Mouse (Mus musculus) olfactory bulb, adult 2 months (tissue): ENCODE data around the gene Hcn3. TPM values are rescaled to one million over a fixed set of nuclear protein-coding genes. Genes with fewer than 3 reads are reported as not detected.

ENCODE experiments used
- H3K27ac ChIP-seq: fragments of 200-500 bp; 2 replicates; pipeline ENCODE4 v1.5.1; 2012; ENCODE audit warnings: low read depth, low read length; ENCODE audit not compliant: insufficient read depth
- H3K4me1 ChIP-seq: fragments of 200-500 bp; 2 replicates; pipeline ENCODE4 v1.6.1; 2012; ENCODE audit warnings: low read length; ENCODE audit not compliant: control insufficient read depth, insufficient read depth
- H3K4me3 ChIP-seq: fragments of 200-500 bp; 2 replicates; pipeline ENCODE4 v1.5.1; 2012; ENCODE audit warnings: mild to moderate bottlenecking, low read depth, low read length, moderate library complexity; ENCODE audit not compliant: insufficient read depth
- CTCF ChIP-seq: fragments of 200-500 bp; IDR thresholded peaks from 2 replicates; pipeline ENCODE4 v1.5.1; 2012; ENCODE audit warnings: low read depth, mild to moderate bottlenecking, low read length, moderate library complexity; ENCODE audit not compliant: insufficient read depth
- POLR2A ChIP-seq: fragments of 200-500 bp; IDR thresholded peaks from 2 replicates; pipeline ENCODE4 v1.6.1; 2012; ENCODE audit warnings: mild to moderate bottlenecking, low read depth, low read length, moderate library complexity; ENCODE audit not compliant: insufficient read depth
- WGBS: fragments of 180-500 bp; shearing (Covaris S2); methylation state at CpG from one replicate; pipeline ENCODE4 v1.1.7; 2018; 5-methylcytosine and 5-hydroxymethylcytosine counted together
- polyA plus RNA-seq: library from polyadenylated mRNA; stranded (reverse); fragments of >200 nt; gene quantifications from 2 replicates; pipeline ENCODE4 v1.2.4, GENCODE M21; 2012; ENCODE audit warnings: low replicate concordance; ENCODE audit not compliant: missing spikeins, insufficient read depth, insufficient read length

Gene Hcn3
- polyA plus RNA-seq, 1 experiment, result not detected

DNA sequence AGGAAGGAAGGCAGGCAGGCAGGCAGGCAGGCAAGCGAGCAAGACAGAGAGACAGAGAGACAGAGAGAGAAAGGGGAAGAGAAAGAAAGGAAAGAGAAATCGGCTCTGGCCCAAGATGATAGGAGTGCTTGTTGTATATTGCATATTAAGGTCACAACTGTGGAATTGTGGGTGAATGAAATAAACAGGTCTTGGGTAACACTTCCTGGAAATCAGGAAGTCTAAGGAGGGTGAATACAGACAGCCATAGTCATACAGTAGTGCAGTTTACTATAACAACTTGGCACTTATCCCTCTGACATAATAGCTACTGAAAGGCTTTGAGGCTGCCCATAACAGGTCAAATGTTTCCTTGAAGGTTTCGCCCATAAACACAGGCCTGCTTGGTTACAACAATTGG lies 39.8 kb upstream of the Hcn3 start:
- Histone ChIP-seq H3K4me3 (no peak overlapping the region), H3K27ac (no peak overlapping the region), H3K4me1 (peaks cover 6% of the 10 kb centered on the region; the same call in 1 of the 2 replicates)
- 75% methylated on average over 3 of the region's 3 CpGs for WGBS
- TF ChIP-seq POLR2A (no peak), CTCF (no peak)

DNA sequence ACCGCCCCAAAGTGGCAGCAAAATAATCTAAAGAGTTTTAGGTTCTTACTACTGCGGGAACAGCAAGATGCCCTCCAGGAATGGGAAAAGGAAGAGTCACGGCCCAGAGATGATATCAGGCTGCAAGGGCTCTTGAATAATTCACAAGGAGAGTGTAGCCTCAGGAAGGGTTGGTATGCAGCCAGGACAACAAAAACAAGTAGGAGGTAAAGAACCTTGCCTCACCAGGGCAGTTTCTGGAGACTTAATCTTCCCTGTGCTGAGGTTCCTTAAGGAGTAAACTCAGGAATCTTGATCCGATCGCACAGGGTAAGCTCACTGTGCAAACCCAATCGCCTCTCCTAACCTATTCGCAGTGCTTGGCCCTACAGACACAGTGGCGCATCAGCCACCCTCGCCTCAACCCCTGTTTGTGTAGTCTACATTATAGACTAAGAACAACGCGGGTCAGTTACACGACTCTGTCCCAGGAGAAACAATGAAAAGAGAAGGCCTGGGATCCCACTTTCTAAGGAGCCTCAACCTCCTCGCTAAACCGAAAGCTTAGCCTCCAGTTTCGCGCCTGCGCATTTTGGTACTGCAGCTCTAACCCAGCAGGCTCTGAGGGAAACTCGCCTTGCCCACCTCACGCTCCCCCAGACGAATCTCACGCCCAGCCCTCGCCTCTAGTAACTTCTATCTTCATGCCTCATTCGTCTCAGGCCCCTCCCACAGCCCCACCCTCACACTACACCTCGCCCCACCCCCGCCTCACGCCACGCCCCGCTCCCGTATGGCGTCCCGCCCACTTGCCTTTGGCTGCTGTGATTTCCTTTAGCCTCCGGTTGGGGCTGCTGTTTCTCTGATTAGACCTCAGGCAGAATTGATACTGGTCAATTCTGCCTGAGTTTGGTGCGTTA lies 36.2 kb upstream of the Hcn3 start:
- peak overlapping the region; percentile 77 for H3K27ac ChIP-seq

GRCm38 (mm10) chr3:89193853-89194252 lies 33.9 kb upstream of the Hcn3 start:
- WGBS, result 89% methylated on average over 2 of the region's 2 CpGs
- Histone ChIP-seq H3K4me1 (peaks cover 6% of the 10 kb centered on the region), H3K27ac (no peak overlapping the region), H3K4me3 (no peak overlapping the region)
- TF ChIP-seq POLR2A (no peak), CTCF (no peak)

More for the DNA sequence above, 36.2 kb upstream of the Hcn3 start:
- WGBS, result 5% methylated on average over 33 of the region's 33 CpGs
- Histone ChIP-seq H3K4me3 (peak overlapping the region; percentile 43), H3K4me1 (peaks cover 6% of the 10 kb centered on the region; the same call in 1 of the 2 replicates)
- TF ChIP-seq CTCF (no peak), POLR2A (peak; percentile 48; the same call in 1 of the 2 replicates)

DNA sequence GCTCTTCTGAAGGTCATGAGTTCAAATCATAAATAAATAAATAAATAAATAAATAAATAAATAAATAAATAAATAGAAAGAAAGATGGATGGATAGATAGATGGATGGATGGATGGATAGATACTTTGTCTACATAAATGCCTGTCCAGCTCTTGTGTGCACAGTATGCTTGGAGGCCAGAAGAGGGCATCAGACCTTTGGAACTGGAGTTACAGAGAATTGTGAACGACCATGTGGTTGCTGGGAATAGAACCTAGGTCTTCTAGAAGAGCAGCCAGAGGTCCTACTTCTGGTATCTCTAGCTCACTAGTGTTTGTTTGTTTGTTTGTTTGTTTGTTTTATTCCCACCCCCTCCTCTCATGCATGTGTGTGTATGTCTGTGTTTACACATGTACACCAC lies 33.4 kb upstream of the Hcn3 start:
- 88% methylated on average over 1 of the region's 1 CpGs for WGBS
- H3K27ac ChIP-seq, result no peak overlapping the region
- TF ChIP-seq POLR2A, result no peak
- no peak for TF ChIP-seq CTCF
- H3K4me1 ChIP-seq, result peaks cover 11% of the 10 kb centered on the region
- no peak overlapping the region for H3K4me3 ChIP-seq

DNA sequence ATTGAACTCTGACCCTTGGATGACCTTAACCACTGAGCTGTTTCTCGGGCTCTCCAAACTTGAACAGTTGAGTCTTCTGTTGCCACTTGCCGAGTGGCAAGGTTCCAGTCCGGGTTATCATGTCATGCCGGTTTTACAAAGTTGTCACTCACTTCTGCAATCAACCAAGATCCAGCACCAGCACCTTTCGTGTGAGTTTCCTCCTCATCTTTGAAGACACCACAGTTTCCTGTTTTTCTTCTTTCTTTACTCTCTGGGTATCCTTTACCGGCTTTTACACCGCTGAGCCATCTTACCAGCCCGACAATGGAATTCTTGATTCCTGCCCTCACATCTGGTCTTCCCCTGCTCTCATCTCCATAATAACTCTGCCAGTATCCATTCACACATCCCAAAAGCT lies 30.4 kb upstream of the Hcn3 start:
- WGBS, result 89% methylated on average over 8 of the region's 8 CpGs
- TF ChIP-seq POLR2A (no peak), CTCF (no peak)
- H3K27ac ChIP-seq, result no peak overlapping the region

GRCm38 (mm10) chr3:89188478-89188875 lies 28.5 kb upstream of the Hcn3 start:
- H3K27ac ChIP-seq, result peak overlapping the region; percentile 44; the same call in 1 of the 2 replicates
- H3K4me3 ChIP-seq, result no peak overlapping the region; the same call in 1 of the 2 replicates
- 52% methylated on average over 12 of the region's 12 CpGs for WGBS
- peaks cover 26% of the 10 kb centered on the region for H3K4me1 ChIP-seq
- TF ChIP-seq CTCF (no peak), POLR2A (no peak)

More for the DNA sequence above, 30.4 kb upstream of the Hcn3 start:
- Histone ChIP-seq H3K4me3 (no peak overlapping the region), H3K4me1 (peaks cover 11% of the 10 kb centered on the region)

GRCm38 (mm10) chr3:89187690-89188477 lies 27.9 kb upstream of the Hcn3 start:
- Histone ChIP-seq H3K27ac (peak overlapping the region; percentile 44; the same call in 1 of the 2 replicates), H3K4me1 (peaks cover 26% of the 10 kb centered on the region), H3K4me3 (no peak overlapping the region; the same call in 1 of the 2 replicates)
- TF ChIP-seq CTCF, result no peak
- no peak for TF ChIP-seq POLR2A
- WGBS, result 70% methylated on average over 18 of the region's 18 CpGs

DNA sequence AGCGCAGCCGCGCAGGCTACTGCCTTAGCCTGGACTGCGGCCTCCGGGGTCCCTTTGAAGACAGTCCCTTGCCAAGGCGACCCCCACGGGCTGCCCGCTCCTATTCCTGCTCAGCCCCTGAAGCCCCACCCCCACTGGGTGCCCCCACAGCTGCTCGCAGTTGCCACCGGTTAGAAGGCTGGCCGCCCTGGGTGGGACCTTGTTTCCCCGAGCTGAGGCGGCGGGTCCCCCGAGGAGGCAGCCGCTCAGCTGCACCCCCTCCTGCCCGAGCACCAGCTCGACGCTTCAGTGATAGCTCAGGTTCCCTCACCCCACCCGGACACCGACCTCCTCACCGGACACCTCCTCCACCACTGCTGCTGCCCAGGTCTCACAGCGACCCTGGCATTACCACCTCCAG lies 27.2 kb upstream of the Hcn3 start:
- WGBS, result 54% methylated on average over 23 of the region's 23 CpGs
- Histone ChIP-seq H3K4me1 (peaks cover 28% of the 10 kb centered on the region), H3K27ac (no peak overlapping the region), H3K4me3 (no peak overlapping the region)
- TF ChIP-seq POLR2A, result no peak

- H3K27ac ChIP-seq, result no peak overlapping the region; the same call in 1 of the 2 replicates
- TF ChIP-seq CTCF (no peak), POLR2A (no peak)
- H3K4me3 ChIP-seq, result peak overlapping the region; percentile 77
- WGBS, result 26% methylated on average over 6 of the region's 6 CpGs
- peaks cover 31% of the 10 kb centered on the region for H3K4me1 ChIP-seq
Measured at GRCm38 (mm10) chr3:89183959-89184315, 23.9 kb upstream of the Hcn3 start.
